Mouse (Mus musculus): ENCODE results near the gene Sez6l. TPM values are rescaled to one million over a fixed set of nuclear protein-coding genes. Genes with fewer than 3 reads are reported as not detected.
A peak's percentile ranks its signal among the peaks of the same experiment; 100 is the strongest.

The Sez6l gene
- polyA plus RNA-seq, 1 experiment from 2014 or later = 0.08 TPM

DNA sequence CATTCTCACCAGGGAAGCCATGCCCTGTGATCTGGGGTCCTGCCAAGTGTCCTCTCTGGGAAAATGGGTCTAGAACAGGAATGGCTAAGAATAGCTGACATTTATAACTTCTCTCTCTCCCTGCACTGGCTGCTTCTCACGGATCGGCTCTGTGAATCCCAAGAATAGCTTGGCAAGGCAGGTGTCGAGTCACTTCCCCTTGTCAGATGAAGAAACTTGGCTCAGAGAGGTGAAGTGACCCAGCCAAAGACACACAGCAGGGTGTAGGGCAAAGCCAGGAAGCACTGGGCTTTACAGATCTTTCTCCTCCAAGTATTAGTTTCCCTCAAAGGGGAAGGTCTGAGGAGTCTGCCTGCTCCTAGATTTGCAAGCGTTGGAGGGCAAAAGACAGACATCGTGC lies 44.1 kb downstream of the Sez6l start:
- no peak overlapping the region for H3K9ac ChIP-seq (replicated peaks)
- 0 out of 2 replicates have a peak, but pooled peaks cover 5% of the 10 kb centered on the region for H3K9me3 ChIP-seq
- no peak overlapping the region for H3K27ac ChIP-seq
- H3K4me1 ChIP-seq (replicated peaks) = peaks cover 26% of the 10 kb centered on the region
- no peak overlapping the region for H3K4me2 ChIP-seq
- no peaks in the 10 kb centered on the region for H3K36me3 ChIP-seq
- 88% methylated on average over 5 of the region's 5 CpGs for WGBS
- H3K27me3 ChIP-seq = peaks cover 8% of the 10 kb centered on the region
- no peak overlapping the region for H3K4me3 ChIP-seq (replicated peaks)
- ATAC-seq (ENCODE audit: insufficient number of reproducible peaks, insufficient read depth, low FRiP score, low TSS enrichment, low read depth) = no peak

DNA sequence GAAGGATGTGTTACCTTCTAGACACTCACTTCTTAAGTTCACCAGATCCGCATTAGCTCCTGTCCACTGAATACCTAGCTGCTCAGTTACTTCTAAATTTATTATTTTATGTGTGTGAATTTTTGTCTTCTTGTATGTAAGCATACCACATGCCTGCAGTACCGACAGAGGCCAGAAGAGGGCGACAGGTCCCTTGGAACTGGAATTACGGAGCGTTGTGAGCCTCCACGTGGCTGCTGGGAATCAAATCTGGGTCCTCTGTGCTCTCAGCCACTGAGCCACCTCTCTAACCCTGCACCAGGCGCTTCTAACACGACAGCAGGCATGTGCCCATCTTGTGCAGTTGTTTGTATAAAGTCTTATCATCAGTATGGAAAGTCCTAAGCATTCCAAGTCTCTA lies 44.8 kb downstream of the Sez6l start:
- WGBS = 65% methylated on average over 8 of the region's 8 CpGs
- H3K27ac ChIP-seq = no peak overlapping the region
- H3K9me3 ChIP-seq = 0 out of 2 replicates have a peak, but pooled peaks cover 5% of the 10 kb centered on the region
- peaks cover 26% of the 10 kb centered on the region for H3K4me1 ChIP-seq (replicated peaks)
- peaks cover 8% of the 10 kb centered on the region for H3K27me3 ChIP-seq
- no peak overlapping the region for H3K9ac ChIP-seq (replicated peaks)
- H3K4me2 ChIP-seq = no peak overlapping the region
- no peaks in the 10 kb centered on the region for H3K36me3 ChIP-seq
- no peak for ATAC-seq (ENCODE audit: insufficient number of reproducible peaks, insufficient read depth, low FRiP score, low TSS enrichment, low read depth)
- no peak overlapping the region for H3K4me3 ChIP-seq (replicated peaks)

DNA sequence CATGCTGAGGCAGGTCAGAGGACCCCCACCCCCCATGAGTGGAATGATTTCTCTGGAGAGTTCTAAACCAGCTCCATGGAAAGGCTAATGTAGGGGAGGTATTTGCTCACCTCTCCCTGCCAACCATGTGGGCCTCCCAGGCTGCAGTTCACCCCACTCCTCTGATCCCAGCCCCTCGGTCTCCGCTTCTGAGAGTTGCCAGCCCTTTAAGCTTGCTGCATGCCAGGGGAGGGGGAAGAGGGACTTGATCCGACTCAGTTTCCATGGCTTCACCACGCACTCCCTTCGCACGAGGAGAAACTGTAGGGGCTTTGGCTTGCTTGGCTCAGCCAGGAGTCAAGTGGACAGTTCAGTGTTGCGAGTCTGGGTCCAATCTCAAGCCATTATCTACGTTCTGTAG lies 45.9 kb downstream of the Sez6l start:
- 68% methylated on average over 8 of the region's 8 CpGs for WGBS
- Histone ChIP-seq H3K4me1 (replicated peaks) (peaks cover 26% of the 10 kb centered on the region), H3K27me3 (0 out of 2 replicates have a peak, but pooled peaks cover 8% of the 10 kb centered on the region), H3K36me3 (no peaks in the 10 kb centered on the region), H3K4me3 (replicated peaks) (no peak overlapping the region), H3K9ac (replicated peaks) (no peak overlapping the region), H3K4me2 (no peak overlapping the region), H3K27ac (no peak overlapping the region), H3K9me3 (0 out of 2 replicates have a peak, but pooled peaks cover 5% of the 10 kb centered on the region)
- no peak for ATAC-seq (ENCODE audit: insufficient number of reproducible peaks, insufficient read depth, low FRiP score, low TSS enrichment, low read depth)

DNA sequence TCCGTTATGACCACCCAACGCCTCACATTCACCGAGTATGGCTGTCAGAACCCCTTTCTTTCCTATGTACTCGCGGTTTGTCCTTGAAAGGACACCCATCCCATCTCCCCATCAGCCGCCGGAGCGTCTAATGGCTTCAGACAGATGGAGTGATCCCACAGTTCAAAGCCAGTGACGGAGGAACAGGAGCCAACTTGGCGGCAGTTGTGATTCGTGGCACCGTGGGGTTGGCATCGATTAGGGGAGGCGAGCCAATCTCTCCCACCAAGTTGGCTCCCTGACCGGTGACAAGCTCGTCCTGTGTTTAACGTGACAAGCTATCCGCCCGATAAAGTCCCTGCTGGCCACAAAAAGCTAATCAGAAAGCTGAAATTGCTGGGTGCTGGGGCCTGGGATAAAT lies 50.0 kb downstream of the Sez6l start:
- 82% methylated on average over 19 of the region's 19 CpGs for WGBS
- Histone ChIP-seq H3K4me3 (replicated peaks) (no peak overlapping the region), H3K27me3 (peaks cover 7% of the 10 kb centered on the region; the same call in 1 of the 2 replicates)

DNA sequence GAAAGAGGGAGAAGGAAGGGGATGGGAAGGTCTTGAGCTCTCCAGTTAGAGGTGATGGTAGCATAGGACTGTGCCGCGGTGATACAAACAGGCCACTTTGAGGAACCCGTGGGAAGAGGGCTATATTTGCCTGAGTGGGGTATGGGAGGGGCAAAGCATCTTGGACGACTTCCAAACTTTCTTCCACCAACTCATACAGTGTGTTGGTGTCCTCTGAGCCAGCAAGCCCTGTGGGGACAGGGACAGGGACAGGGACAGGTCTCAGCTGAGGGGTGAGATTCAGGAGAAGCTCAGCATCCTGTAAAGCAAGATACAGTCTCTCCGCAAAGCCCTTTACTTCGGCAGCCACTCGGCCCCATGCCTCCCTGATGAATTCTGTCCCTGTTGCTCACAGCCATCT lies 50.5 kb downstream of the Sez6l start:
- Histone ChIP-seq H3K4me3 (replicated peaks) (no peak overlapping the region), H3K4me1 (replicated peaks) (peaks cover 8% of the 10 kb centered on the region), H3K4me2 (no peak overlapping the region), H3K36me3 (no peaks in the 10 kb centered on the region), H3K9ac (replicated peaks) (no peak overlapping the region), H3K27ac (no peak overlapping the region), H3K9me3 (no peaks in the 10 kb centered on the region), H3K27me3 (peaks cover 12% of the 10 kb centered on the region; the same call in 1 of the 2 replicates)
- WGBS = 81% methylated on average over 7 of the region's 7 CpGs
- ATAC-seq (ENCODE audit: insufficient number of reproducible peaks, insufficient read depth, low FRiP score, low TSS enrichment, low read depth) = no peak

More for the DNA sequence above, 50.0 kb downstream of the Sez6l start:
- peaks cover 3% of the 10 kb centered on the region for H3K4me1 ChIP-seq (replicated peaks)
- H3K9me3 ChIP-seq = no peaks in the 10 kb centered on the region
- no peak overlapping the region for H3K27ac ChIP-seq
- no peak overlapping the region for H3K9ac ChIP-seq (replicated peaks)
- no peak for ATAC-seq (ENCODE audit: insufficient number of reproducible peaks, insufficient read depth, low FRiP score, low TSS enrichment, low read depth)
- H3K36me3 ChIP-seq = no peaks in the 10 kb centered on the region
- no peak overlapping the region for H3K4me2 ChIP-seq

DNA sequence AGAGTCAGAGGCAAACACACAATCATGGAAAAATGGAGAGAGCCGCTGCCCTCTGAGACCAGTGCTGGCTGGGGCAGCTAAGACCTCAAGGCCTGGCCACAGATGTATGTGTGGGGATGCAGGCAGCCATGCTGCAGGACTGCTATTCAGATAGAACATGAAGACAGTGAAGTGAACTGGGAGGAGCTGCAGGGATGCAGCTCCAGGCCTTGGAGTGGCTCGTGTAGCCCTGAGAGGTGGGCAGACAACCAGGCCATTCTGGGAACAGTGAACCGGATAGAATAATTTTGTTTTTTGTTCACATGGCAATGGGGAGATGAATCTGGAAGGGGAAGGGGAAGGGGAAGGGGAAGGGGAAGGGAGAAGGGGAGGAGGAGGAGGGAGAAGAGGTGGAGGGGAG lies 51.0 kb downstream of the Sez6l start:
- WGBS = 94% methylated on average over 3 of the region's 3 CpGs
- no peaks in the 10 kb centered on the region for H3K9me3 ChIP-seq
- no peak overlapping the region for H3K9ac ChIP-seq (replicated peaks)
- H3K36me3 ChIP-seq = no peaks in the 10 kb centered on the region
- no peak overlapping the region for H3K4me3 ChIP-seq (replicated peaks)
- no peak overlapping the region for H3K27ac ChIP-seq
- no peak overlapping the region for H3K4me2 ChIP-seq
- peaks cover 16% of the 10 kb centered on the region; the same call in 1 of the 2 replicates for H3K27me3 ChIP-seq
- peaks cover 13% of the 10 kb centered on the region for H3K4me1 ChIP-seq (replicated peaks)
- ATAC-seq (ENCODE audit: insufficient number of reproducible peaks, insufficient read depth, low FRiP score, low TSS enrichment, low read depth) = no peak

DNA sequence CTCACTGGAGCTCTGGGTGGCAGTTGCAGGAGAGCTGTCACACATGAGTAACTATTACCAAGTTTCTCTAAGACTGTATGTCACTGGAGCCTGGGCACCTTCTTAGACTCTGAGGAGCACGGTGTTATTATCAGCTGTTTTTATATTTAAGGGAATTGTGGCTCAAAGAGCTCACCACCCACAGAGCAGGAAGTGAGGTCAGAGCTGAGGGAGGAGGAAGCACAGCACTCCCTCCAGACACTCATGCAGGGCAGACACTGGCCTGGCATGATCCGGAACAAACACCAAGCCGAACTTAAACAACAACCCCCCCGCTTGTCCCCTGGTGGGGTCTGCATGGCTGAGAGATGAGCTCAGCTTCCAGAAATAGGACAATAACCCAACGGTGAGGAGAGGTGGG lies 51.7 kb downstream of the Sez6l start:
- Histone ChIP-seq H3K9ac (replicated peaks) (no peak overlapping the region), H3K4me2 (no peak overlapping the region), H3K27ac (no peak overlapping the region), H3K36me3 (no peaks in the 10 kb centered on the region), H3K9me3 (no peaks in the 10 kb centered on the region), H3K4me3 (replicated peaks) (no peak overlapping the region), H3K4me1 (replicated peaks) (peaks cover 20% of the 10 kb centered on the region), H3K27me3 (peaks cover 16% of the 10 kb centered on the region; the same call in 1 of the 2 replicates)
- ATAC-seq (ENCODE audit: insufficient number of reproducible peaks, insufficient read depth, low FRiP score, low TSS enrichment, low read depth) = no peak
- 66% methylated on average over 5 of the region's 5 CpGs for WGBS

DNA sequence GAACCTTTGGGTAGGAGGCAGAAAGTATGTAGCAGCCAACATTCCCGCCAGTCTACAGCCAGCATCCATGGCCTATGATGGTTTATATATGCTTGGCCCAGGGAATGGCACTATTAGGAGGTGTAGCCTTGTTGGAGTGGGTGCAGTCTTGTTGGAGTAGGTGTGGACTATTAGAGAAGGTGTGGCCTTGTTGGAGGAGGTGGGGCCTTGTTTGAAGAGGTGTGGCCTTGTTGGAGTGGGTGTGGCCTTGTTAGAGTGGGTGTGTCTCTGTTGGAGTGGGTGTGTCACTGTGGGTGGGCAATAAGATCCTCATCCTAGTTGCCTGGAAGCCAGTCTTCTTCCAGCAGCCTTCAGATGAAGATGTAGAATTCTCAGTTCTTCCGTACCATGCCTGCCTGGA lies 53.2 kb downstream of the Sez6l start:
- peaks cover 27% of the 10 kb centered on the region for H3K4me1 ChIP-seq (replicated peaks)
- no peak overlapping the region for H3K4me2 ChIP-seq
- H3K4me3 ChIP-seq (replicated peaks) = no peak overlapping the region
- no peak overlapping the region for H3K27ac ChIP-seq
- no peak for ATAC-seq (ENCODE audit: insufficient number of reproducible peaks, insufficient read depth, low FRiP score, low TSS enrichment, low read depth)
- WGBS = 87% methylated on average over 2 of the region's 2 CpGs
- H3K36me3 ChIP-seq = no peaks in the 10 kb centered on the region
- H3K27me3 ChIP-seq = peaks cover 13% of the 10 kb centered on the region; the same call in 1 of the 2 replicates
- H3K9me3 ChIP-seq = no peaks in the 10 kb centered on the region
- no peak overlapping the region for H3K9ac ChIP-seq (replicated peaks)

DNA sequence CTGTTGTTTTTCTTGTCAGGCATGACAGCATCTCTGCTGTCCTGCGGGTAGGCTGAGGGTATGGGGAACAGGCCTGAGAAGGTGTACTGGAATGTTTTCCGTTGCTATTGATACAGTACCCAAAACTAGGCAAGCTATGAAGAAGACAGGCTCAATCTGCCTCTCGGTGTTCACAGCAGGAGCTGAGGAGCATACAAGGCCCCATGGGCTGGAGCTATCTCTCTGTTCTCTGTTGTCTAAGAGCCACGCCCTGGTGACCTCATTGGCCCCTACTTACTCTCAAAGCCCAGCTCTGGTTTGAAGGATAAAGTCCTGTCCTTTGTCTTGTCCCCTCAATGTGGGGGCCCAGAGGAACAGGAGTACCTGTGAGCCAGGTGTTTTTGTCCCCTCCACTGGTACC lies 53.7 kb downstream of the Sez6l start:
- 92% methylated on average over 4 of the region's 4 CpGs for WGBS
- H3K4me2 ChIP-seq = no peak overlapping the region
- H3K9me3 ChIP-seq = no peaks in the 10 kb centered on the region
- ATAC-seq (ENCODE audit: insufficient number of reproducible peaks, insufficient read depth, low FRiP score, low TSS enrichment, low read depth) = no peak
- no peak overlapping the region for H3K9ac ChIP-seq (replicated peaks)
- H3K27me3 ChIP-seq = peaks cover 13% of the 10 kb centered on the region; the same call in 1 of the 2 replicates
- H3K36me3 ChIP-seq = no peaks in the 10 kb centered on the region
- H3K4me3 ChIP-seq (replicated peaks) = no peak overlapping the region
- no peak overlapping the region for H3K27ac ChIP-seq
- peaks cover 27% of the 10 kb centered on the region for H3K4me1 ChIP-seq (replicated peaks)

DNA sequence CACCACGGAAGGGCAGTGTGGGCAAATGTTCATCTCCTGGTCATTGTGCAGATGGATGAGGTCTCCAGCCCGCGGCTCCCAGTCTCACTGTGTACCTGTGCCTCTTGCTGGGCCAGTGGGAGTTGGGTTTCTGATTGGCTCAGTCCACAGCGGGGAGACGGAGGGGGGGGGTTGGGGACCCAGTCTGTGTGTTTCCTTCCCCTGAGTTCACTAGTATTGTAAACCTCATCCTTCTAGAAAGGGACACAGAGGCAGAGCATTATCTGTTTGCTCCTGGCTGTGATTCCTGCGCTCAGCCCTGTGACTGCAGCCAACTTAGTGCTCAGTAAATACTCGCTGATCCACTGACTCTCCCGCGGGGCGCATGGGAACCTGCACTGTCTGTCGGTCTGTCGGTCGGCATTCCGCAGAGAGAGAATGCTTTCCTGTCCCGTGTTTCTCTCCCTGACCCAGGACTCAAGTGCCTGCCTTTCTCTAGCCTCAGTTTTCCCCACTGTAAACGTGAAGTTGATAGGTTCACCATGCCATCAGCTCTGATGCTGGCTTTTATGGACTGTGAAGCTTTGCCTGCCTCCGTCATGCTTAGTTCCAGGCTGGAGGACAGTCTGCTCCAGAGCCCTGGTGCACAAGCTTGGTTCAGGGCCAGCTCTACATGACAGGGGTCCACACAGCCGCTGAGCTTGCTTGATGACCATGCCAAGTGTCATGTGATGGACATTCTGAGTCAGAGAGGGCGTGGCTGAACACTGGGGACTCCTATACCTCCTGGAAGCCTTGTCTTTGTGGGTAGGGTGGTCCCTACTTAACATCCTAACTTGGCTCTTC lies 55.1 kb downstream of the Sez6l start:
- 22% methylated on average over 19 of the region's 19 CpGs for WGBS
- H3K27ac ChIP-seq = no peak overlapping the region

DNA sequence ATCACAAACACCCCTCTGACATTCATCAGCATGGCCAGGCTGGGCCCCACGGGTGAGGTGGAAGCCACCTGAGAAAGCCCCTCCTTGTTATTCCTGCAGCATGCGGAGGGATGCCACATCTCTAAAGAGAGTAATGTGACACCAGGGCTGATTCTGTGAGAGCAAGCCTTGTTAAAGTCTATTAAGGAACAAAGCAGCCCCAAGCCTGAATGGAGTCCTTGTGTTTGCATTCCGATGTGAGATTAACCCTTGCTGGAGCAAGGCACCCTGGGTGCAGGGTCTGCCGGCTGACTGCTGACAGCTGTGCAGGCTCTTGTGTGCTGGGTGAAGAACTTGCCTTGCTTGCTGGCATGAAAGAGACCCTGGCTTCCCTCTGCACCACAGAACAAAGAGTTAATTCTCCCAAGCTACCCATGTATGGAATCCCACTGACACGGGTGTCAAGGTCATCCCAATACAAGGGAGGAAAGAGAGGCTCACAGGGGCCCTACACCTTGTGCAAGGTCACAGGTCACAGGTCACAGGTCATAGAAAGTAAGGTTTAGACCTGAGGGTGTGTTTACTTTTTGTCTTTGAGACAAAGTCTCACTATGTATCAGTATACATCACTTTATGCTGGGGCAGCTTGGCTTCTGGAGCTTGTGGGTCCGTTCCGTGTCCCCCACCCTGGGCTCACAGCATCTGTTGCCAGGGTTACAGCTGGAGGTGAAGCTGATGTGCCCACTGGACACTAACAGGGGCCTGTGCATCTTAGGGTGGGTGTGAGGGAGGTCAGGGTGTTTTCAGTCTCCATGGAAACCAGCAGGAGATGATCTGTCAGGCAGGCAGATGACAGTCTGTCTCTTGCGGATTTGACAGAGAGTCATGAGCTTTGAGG lies 55.9 kb downstream of the Sez6l start:
- no peaks in the 10 kb centered on the region for H3K9me3 ChIP-seq
- no peak overlapping the region for H3K4me3 ChIP-seq (replicated peaks)
- H3K9ac ChIP-seq (replicated peaks) = no peak overlapping the region
- WGBS = 18% methylated on average over 8 of the region's 8 CpGs
- peak; percentile 78 for ATAC-seq (ENCODE audit: insufficient number of reproducible peaks, insufficient read depth, low FRiP score, low TSS enrichment, low read depth)
- peak overlapping the region; percentile 19; the same call in 1 of the 2 replicates for H3K4me2 ChIP-seq
- no peaks in the 10 kb centered on the region for H3K36me3 ChIP-seq
- H3K27me3 ChIP-seq = peaks cover 13% of the 10 kb centered on the region; the same call in 1 of the 2 replicates
- H3K4me1 ChIP-seq (replicated peaks) = peaks cover 30% of the 10 kb centered on the region
- peak overlapping the region; percentile 35; the same call in 1 of the 2 replicates for H3K27ac ChIP-seq

More for the DNA sequence above, 55.1 kb downstream of the Sez6l start:
- peaks cover 30% of the 10 kb centered on the region for H3K4me1 ChIP-seq (replicated peaks)
- peak overlapping the region; percentile 19; the same call in 1 of the 2 replicates for H3K4me2 ChIP-seq
- no peak for ATAC-seq (ENCODE audit: insufficient number of reproducible peaks, insufficient read depth, low FRiP score, low TSS enrichment, low read depth)
- no peaks in the 10 kb centered on the region for H3K36me3 ChIP-seq
- H3K9me3 ChIP-seq = no peaks in the 10 kb centered on the region
- no peak overlapping the region for H3K4me3 ChIP-seq (replicated peaks)
- H3K9ac ChIP-seq (replicated peaks) = no peak overlapping the region
- H3K27me3 ChIP-seq = peaks cover 13% of the 10 kb centered on the region; the same call in 1 of the 2 replicates
